Mouse (Mus musculus) forebrain, embryonic 14.5 days (tissue): ENCODE results near the gene Gm35315. TPM values are rescaled to one million over a fixed set of nuclear protein-coding genes. Genes with fewer than 3 reads are reported as not detected.
"Not testable (repeated sequence)": the region's sequence is repeated elsewhere in the genome, so short reads cannot be mapped to it uniquely, and the experiment has no call there.

Experiments
- ATAC-seq: fragments of 200-750 bp; cut with Nextera tagmentation; 2 replicates; pipeline ENCODE4 v1.8.0; 2017; ENCODE audit warnings: mild to moderate bottlenecking, moderate library complexity
- DNase-seq: peaks from one replicate; pipeline ENCODE4 v3.0.0-alpha.2; 2015; ENCODE audit warnings: low spot score
- H3K27ac ChIP-seq: fragments of 300-500 bp; sonication (generic); 2 replicates; pipeline ENCODE4 v1.5.1; 2014; ENCODE audit warnings: low read depth, mild to moderate bottlenecking, control low read depth, low read length, moderate library complexity
- H3K27me3 ChIP-seq: fragments of 300-500 bp; sonication (generic); replicated peaks from 2 replicates; pipeline ENCODE4 v1.6.1; 2014; ENCODE audit warnings: low read length, control low read depth, mixed read lengths; ENCODE audit not compliant: control insufficient read depth, insufficient read depth
- H3K36me3 ChIP-seq: fragments of 300-500 bp; sonication (generic); 2 replicates; pipeline ENCODE4 v1.6.1; 2014; ENCODE audit warnings: low read length, control low read depth; ENCODE audit not compliant: control insufficient read depth, insufficient read depth
- H3K4me1 ChIP-seq: fragments of 300-500 bp; sonication (generic); 2 replicates; pipeline ENCODE4 v1.6.1; 2014; ENCODE audit warnings: antibody characterized with exemption, low read length, control low read depth; ENCODE audit not compliant: control insufficient read depth, insufficient read depth
- H3K4me2 ChIP-seq: fragments of 300-500 bp; sonication (generic); 2 replicates; pipeline ENCODE4 v1.6.1; 2014; ENCODE audit warnings: mild to moderate bottlenecking, control low read depth, low read length
- H3K4me3 ChIP-seq: fragments of 300-500 bp; sonication (generic); 2 replicates; pipeline ENCODE4 v1.5.1; 2014; ENCODE audit warnings: low read depth, low read length, control low read depth
- H3K9ac ChIP-seq: fragments of 300-500 bp; sonication (generic); 2 replicates; pipeline ENCODE4 v1.6.1; 2014; ENCODE audit warnings: mild to moderate bottlenecking, low read length, control low read depth, moderate library complexity
- H3K9me3 ChIP-seq: fragments of 300-500 bp; sonication (generic); replicated peaks from 2 replicates; pipeline ENCODE4 v1.6.1; 2016; ENCODE audit warnings: low read length, control low read depth, mixed read lengths; ENCODE audit not compliant: control insufficient read depth
- WGBS: fragments of 180-500 bp; shearing (Covaris S2); extraction: QIAGEN DNeasy Blood & Tissue Kit; methylation state at CpG from one replicate; pipeline ENCODE4 v1.1.7; 2014; 5-methylcytosine and 5-hydroxymethylcytosine counted together
- polyA plus RNA-seq: library from polyadenylated mRNA; unstranded; fragments of >200 nt; fragmentation: Nextera tagmentation; extraction: Ambion mirVana; gene quantifications from 2 replicates; pipeline ENCODE4 v1.2.1, GENCODE M21; 2014

Gene Gm35315
- polyA plus RNA-seq, 1 experiment from 2014 or later = 0.57 TPM

GRCm38 (mm10) chr5:110094847-110095213 lies 610 bp upstream of the Gm35315 start:
- no peaks in the 10 kb centered on the region for H3K36me3 ChIP-seq
- ATAC-seq (no peak; the same call in 1 of the 2 replicates), DNase-seq (no peak)
- 3% methylated on average over 4 of the region's 4 CpGs for WGBS
- H3K27ac ChIP-seq = no peak overlapping the region
- no peaks in the 10 kb centered on the region for H3K27me3 ChIP-seq
- H3K4me1 ChIP-seq = 0 out of 2 replicates have a peak, but pooled peaks cover 6% of the 10 kb centered on the region
- peak overlapping the region; percentile 65 for H3K4me2 ChIP-seq
- peak overlapping the region; percentile 61 for H3K9ac ChIP-seq
- no peaks in the 10 kb centered on the region for H3K9me3 ChIP-seq
- H3K4me3 ChIP-seq = peak overlapping the region; percentile 42

- Histone ChIP-seq H3K27ac (no peak overlapping the region), H3K36me3 (no peaks in the 10 kb centered on the region), H3K4me1 (0 out of 2 replicates have a peak, but pooled peaks cover 6% of the 10 kb centered on the region), H3K27me3 (no peaks in the 10 kb centered on the region), H3K9ac (no peak overlapping the region), H3K4me3 (no peak overlapping the region), H3K9me3 (no peaks in the 10 kb centered on the region), H3K4me2 (no peak overlapping the region)
- 69% methylated on average over 2 of the region's 2 CpGs for WGBS
- ATAC-seq (no peak), DNase-seq (no peak)
Observed at GRCm38 (mm10) chr5:110091546-110091945, 2.7 kb downstream of the Gm35315 start.

- no peak overlapping the region for H3K27ac ChIP-seq
- H3K27me3 ChIP-seq = no peaks in the 10 kb centered on the region
- H3K9me3 ChIP-seq = peaks cover 9% of the 10 kb centered on the region
- no peaks in the 10 kb centered on the region for H3K4me1 ChIP-seq
- no peak overlapping the region for H3K9ac ChIP-seq
- H3K4me2 ChIP-seq = no peak overlapping the region
- no peak overlapping the region for H3K4me3 ChIP-seq
- DNase-seq (no peak), ATAC-seq (no peak)
- no peaks in the 10 kb centered on the region for H3K36me3 ChIP-seq
- WGBS = 40% methylated on average over 14 of the region's 14 CpGs
Observed at GRCm38 (mm10) chr5:110086161-110086866, 7.9 kb downstream of the Gm35315 start.

- Histone ChIP-seq H3K36me3 (no peaks in the 10 kb centered on the region), H3K4me2 (no peak overlapping the region), H3K9ac (no peak overlapping the region), H3K4me1 (no peaks in the 10 kb centered on the region), H3K27me3 (no peaks in the 10 kb centered on the region), H3K4me3 (no peak overlapping the region), H3K27ac (no peak overlapping the region), H3K9me3 (peaks cover 24% of the 10 kb centered on the region)
- 75% methylated on average over 4 of the region's 4 CpGs for WGBS
- DNase-seq (no peak), ATAC-seq (no peak)
Observed at GRCm38 (mm10) chr5:110082961-110083360, 11.3 kb downstream of the Gm35315 start.

GRCm38 (mm10) chr5:110072413-110072812 lies 21.8 kb downstream of the Gm35315 start, which contains the start of gene Gm17655:
Gene Gm17655 (minus strand): TSS chr5:110072513.
- not testable (repeated sequence) for H3K4me2 ChIP-seq, DNase-seq, H3K27me3 ChIP-seq, ATAC-seq, H3K27ac ChIP-seq, H3K4me1 ChIP-seq, H3K36me3 ChIP-seq, H3K4me3 ChIP-seq, H3K9ac ChIP-seq
- peaks cover 22% of the 10 kb centered on the region for H3K9me3 ChIP-seq
- WGBS = 69% methylated on average over 2 of the region's 2 CpGs

- peak overlapping the region; percentile 46 for H3K4me2 ChIP-seq
- ATAC-seq (peak; percentile 98), DNase-seq (peak; percentile 86)
- H3K36me3 ChIP-seq = no peaks in the 10 kb centered on the region
- no peaks in the 10 kb centered on the region for H3K9me3 ChIP-seq
- H3K9ac ChIP-seq = peak overlapping the region; percentile 52; the same call in 1 of the 2 replicates
- no peak overlapping the region for H3K27ac ChIP-seq
- no peaks in the 10 kb centered on the region for H3K27me3 ChIP-seq
- WGBS = 4% methylated on average over 19 of the region's 19 CpGs
- H3K4me3 ChIP-seq = peak overlapping the region; percentile 40
- no peaks in the 10 kb centered on the region for H3K4me1 ChIP-seq
Observed at GRCm38 (mm10) chr5:110057637-110058408, 36.4 kb downstream of the Gm35315 start.

Other genes starting within 250 kb of the Gm35315 start
- 0.33 and 0.43 TPM in 2 replicates for gene Gm15446, start 171.0 kb downstream of the Gm35315 start, polyA plus RNA-seq
- 23.5 and 24.4 TPM in 2 replicates for gene Zfp932, start 97.9 kb downstream of the Gm35315 start, polyA plus RNA-seq
- 4.5 and 5.0 TPM in 2 replicates for gene Gm17655, start 21.9 kb downstream of the Gm35315 start, polyA plus RNA-seq
- 0.69 and 1.1 TPM in 2 replicates for gene Plcxd1, start 5.5 kb upstream of the Gm35315 start, polyA plus RNA-seq
- 46.5 TPM in 2 replicates for gene Gtpbp6, start 13.8 kb upstream of the Gm35315 start, polyA plus RNA-seq
- gene Zfp605, start 15.7 kb upstream of the Gm35315 start, polyA plus RNA-seq = 15.1 and 16.9 TPM in 2 replicates
- 82.1 and 82.9 TPM in 2 replicates for gene Chfr, start 41.4 kb upstream of the Gm35315 start, polyA plus RNA-seq
- gene Golga3, start 82.3 kb upstream of the Gm35315 start, polyA plus RNA-seq = 20.0 and 29.1 TPM in 2 replicates
- 21.9 and 32.5 TPM in 2 replicates for gene Ankle2, start 136.6 kb upstream of the Gm35315 start, polyA plus RNA-seq
- 102 and 108 TPM in 2 replicates for gene Pgam5, start 175.5 kb upstream of the Gm35315 start, polyA plus RNA-seq
- gene Pxmp2, start 191.8 kb upstream of the Gm35315 start, polyA plus RNA-seq = 6.1 and 8.3 TPM in 2 replicates
- gene Pole, start 191.9 kb upstream of the Gm35315 start, polyA plus RNA-seq = 12.2 and 15.1 TPM in 2 replicates
- 5.9 and 6.4 TPM in 2 replicates for gene P2rx2, start 248.8 kb upstream of the Gm35315 start, polyA plus RNA-seq